Mouse (Mus musculus): ENCODE measurements around the gene Sdhc.
"Not testable (repeated sequence)": the region's sequence is repeated elsewhere in the genome, so short reads cannot be mapped to it uniquely, and the experiment has no call there.

DNA sequence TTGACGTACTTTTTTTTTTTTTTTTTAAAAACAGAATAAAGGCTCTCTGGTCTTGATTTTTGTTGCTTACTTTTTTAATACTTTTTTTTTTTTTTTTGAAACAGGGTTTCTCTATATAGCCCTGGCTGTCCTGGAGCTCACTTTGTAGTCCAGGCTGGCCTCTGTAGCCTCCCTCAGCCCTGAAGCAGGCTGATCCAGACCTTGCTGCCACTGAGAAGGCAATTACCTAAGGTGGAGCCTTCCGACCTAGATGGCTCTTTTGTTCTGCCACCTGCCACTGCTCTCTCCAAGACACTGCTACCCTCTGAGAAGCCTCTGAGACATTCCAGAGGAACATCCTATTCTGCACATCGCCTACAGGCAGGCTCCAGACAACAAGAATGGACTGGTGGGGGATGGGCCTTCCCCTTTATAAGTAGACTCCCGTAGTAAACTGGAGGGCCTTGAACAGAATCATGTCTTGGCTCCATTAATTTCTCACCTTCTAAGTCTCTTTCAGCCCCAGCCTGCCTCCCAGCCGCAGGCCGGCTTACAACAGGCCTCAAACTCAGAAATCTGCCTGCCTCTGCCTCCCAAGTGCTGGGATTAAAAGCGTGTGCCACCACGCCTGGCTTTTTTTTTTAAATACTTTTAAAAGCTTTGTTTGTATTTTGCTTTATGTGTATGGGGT lies 12.8 kb downstream of the Sdhc start:
- not testable (repeated sequence) for TF ChIP-seq CTCF, EP300 (IDR thresholded peaks at IDR 0.05; ENCODE audit: low read depth)
